Mouse (Mus musculus) ES-Bruce4 (cell line): ENCODE results near the gene Tgfb2.

ENCODE experiments used
- CTCF ChIP-seq: IDR thresholded peaks from one replicate; pipeline ENCODE4 v1.8.1; 2011; ENCODE audit warnings: low read depth, low read length
- EP300 ChIP-seq: IDR thresholded peaks from 2 replicates; pipeline ENCODE4 v1.6.1; 2011; ENCODE audit warnings: low read depth, low read length; ENCODE audit not compliant: insufficient read depth
- POLR2A ChIP-seq: IDR thresholded peaks from one replicate; pipeline ENCODE4 v1.8.1; 2011; ENCODE audit warnings: low read length; ENCODE audit not compliant: insufficient read depth

DNA sequence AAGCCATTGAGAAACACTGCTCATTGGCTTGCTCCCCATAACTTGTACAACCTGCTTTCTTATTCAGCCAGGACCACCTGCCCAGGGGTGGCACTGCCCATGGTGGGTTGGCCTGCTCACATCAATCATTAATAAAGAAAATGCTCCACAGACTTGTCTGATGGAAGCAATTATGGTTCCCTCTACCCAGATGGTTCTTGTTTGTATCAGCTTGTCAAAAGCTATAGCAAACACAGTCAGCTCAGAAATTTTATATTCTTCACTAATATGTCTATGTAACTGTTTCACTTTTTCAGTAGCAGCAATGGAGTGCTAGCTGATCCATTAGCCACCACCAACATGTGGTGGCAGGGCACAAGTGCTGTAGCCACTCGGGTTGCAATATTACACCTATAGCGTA is 94.4 kb downstream of the Tgfb2 start:
- TF ChIP-seq CTCF (no peak), POLR2A (no peak), EP300 (no peak)
